Mouse (Mus musculus): Measurements from ENCODE around the gene Slc17a5.

DNA sequence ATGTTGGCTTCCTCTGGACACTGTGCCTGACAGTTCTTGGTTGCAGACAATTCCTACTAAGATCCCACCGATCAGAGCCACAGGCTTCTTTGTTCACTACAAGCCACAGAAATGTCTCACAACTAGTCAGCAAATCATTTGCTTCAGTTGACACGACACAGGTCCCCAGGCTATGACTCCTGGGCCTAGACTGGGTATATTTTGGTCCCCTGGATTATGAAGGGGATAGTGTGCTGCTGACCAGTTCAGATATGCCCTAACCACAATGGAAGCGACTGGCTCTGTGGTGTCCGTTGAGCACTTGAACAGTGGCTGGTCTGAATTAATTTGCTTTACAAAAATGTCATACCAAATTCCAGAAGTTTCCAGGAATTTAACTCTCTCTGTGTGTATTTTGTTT is 73.2 kb downstream of the Slc17a5 start:
- TF ChIP-seq CTCF (IDR thresholded peaks at IDR 0.05; ENCODE audit: borderline replicate concordance, insufficient read depth, low read depth, low read length) (no peak), POLR2A (IDR thresholded peaks at IDR 0.05; ENCODE audit: borderline replicate concordance, insufficient read depth, low read length) (no peak)
